Mouse (Mus musculus) embryonic facial prominence, embryonic 14.5 days (tissue): Measurements from ENCODE around the gene Myo10. TPM values are rescaled to one million over a fixed set of nuclear protein-coding genes. Genes with fewer than 3 reads are reported as not detected.

Experiments
- ATAC-seq: fragments of 200-750 bp; cut with Nextera tagmentation; 2 replicates; pipeline ENCODE4 v1.8.0; 2017; ENCODE audit warnings: low read depth, moderate number of reproducible peaks, moderate TSS enrichment
- DNase-seq: peaks from one replicate; pipeline ENCODE4 v3.0.0-alpha.2; 2015; ENCODE audit warnings: low spot score
- H3K27ac ChIP-seq: fragments of 300-500 bp; sonication (generic); replicated peaks from 2 replicates; pipeline ENCODE4 v1.5.1; 2014; ENCODE audit warnings: low read depth, mild to moderate bottlenecking, low read length, moderate library complexity
- H3K27me3 ChIP-seq: fragments of 300-500 bp; sonication (generic); replicated peaks from 2 replicates; pipeline ENCODE4 v1.6.1; 2014; ENCODE audit warnings: low read length; ENCODE audit not compliant: control insufficient read depth, insufficient read depth
- H3K36me3 ChIP-seq: fragments of 300-500 bp; sonication (generic); 2 replicates; pipeline ENCODE4 v1.6.1; 2014; ENCODE audit warnings: low read length, mixed read lengths; ENCODE audit not compliant: control insufficient read depth, insufficient read depth
- H3K4me1 ChIP-seq: fragments of 300-500 bp; sonication (generic); 2 replicates; pipeline ENCODE4 v1.6.1; 2014; ENCODE audit warnings: antibody characterized with exemption, low read length; ENCODE audit not compliant: control insufficient read depth, insufficient read depth
- H3K4me2 ChIP-seq: fragments of 300-500 bp; sonication (generic); 2 replicates; pipeline ENCODE4 v1.6.1; 2014; ENCODE audit warnings: low read depth, mild to moderate bottlenecking, low read length, moderate library complexity, mixed read lengths
- H3K4me3 ChIP-seq: fragments of 300-500 bp; sonication (generic); 2 replicates; pipeline ENCODE4 v1.5.1; 2014; ENCODE audit warnings: low read depth, mild to moderate bottlenecking, low read length
- H3K9ac ChIP-seq: fragments of 300-500 bp; sonication (generic); 2 replicates; pipeline ENCODE4 v1.6.1; 2014; ENCODE audit warnings: low read depth, mild to moderate bottlenecking, low read length, moderate library complexity, mixed read lengths
- H3K9me3 ChIP-seq: fragments of 300-500 bp; sonication (generic); 2 replicates; pipeline ENCODE4 v1.6.1; 2016; ENCODE audit warnings: low read length; ENCODE audit not compliant: control insufficient read depth
- WGBS: fragments of 180-500 bp; shearing (Covaris S2); extraction: QIAGEN DNeasy Blood & Tissue Kit; methylation state at CpG from one replicate; pipeline ENCODE4 v1.1.7; 2014; 5-methylcytosine and 5-hydroxymethylcytosine counted together
- polyA plus RNA-seq: library from polyadenylated mRNA; unstranded; fragments of >200 nt; fragmentation: Nextera tagmentation; extraction: Ambion mirVana; gene quantifications from 2 replicates; pipeline ENCODE4 v1.2.1, GENCODE M21; 2014

Myo10 gene
- polyA plus RNA-seq, 1 experiment from 2014 or later = 41.8 TPM

GRCm38 (mm10) chr15:25844771-25845170, 222.4 kb downstream of the Myo10 start:
- Histone ChIP-seq H3K4me1 (peaks cover 5% of the 10 kb centered on the region; the same call in 1 of the 2 replicates), H3K9me3 (no peaks in the 10 kb centered on the region), H3K9ac (no peak overlapping the region), H3K4me3 (no peak overlapping the region), H3K27me3 (peaks cover 17% of the 10 kb centered on the region), H3K4me2 (peak overlapping the region; percentile 92; the same call in 1 of the 2 replicates), H3K36me3 (no peaks in the 10 kb centered on the region), H3K27ac (no peak overlapping the region)
- no peak for ATAC-seq
- no peak for DNase-seq
- WGBS = 38% methylated on average over 4 of the region's 4 CpGs

DNA sequence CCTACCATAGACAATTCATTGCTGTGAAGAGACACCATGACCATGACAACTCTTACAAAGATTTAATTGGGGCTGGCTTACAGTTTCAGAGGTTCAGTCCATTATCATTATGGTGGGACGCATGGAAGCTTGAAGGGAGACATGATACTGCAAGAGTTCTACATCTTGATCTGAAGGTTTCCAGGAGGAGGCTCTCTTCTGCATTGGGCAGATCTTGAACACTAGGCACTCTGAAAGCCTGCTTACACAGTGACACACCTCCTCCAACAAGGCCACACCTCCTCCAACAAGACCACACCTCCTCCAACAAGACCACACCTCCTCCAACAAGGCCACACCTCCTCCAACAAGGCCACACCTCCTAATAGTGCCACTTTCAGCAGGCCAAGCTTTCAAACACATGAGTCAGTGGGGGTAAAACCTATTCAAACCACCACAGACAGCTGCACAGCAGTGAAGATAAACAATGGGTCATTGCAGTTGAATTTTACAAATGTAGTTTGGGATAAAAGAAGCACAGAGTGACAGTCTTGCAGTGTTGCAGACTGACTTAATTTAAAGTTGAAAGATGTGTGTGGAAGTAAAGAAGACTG, 225.3 kb downstream of the Myo10 start:
- no peak for ATAC-seq
- no peaks in the 10 kb centered on the region for H3K36me3 ChIP-seq
- no peak overlapping the region for H3K4me3 ChIP-seq
- H3K27me3 ChIP-seq = peaks cover 3% of the 10 kb centered on the region
- H3K4me1 ChIP-seq = peaks cover 2% of the 10 kb centered on the region; the same call in 1 of the 2 replicates
- H3K9ac ChIP-seq = no peak overlapping the region
- WGBS = 70% methylated on average over 1 of the region's 1 CpGs
- H3K27ac ChIP-seq = no peak overlapping the region
- no peak for DNase-seq
- no peaks in the 10 kb centered on the region for H3K9me3 ChIP-seq
- H3K4me2 ChIP-seq = no peak overlapping the region

GRCm38 (mm10) chr15:25850552-25850951, 228.2 kb downstream of the Myo10 start:
- Histone ChIP-seq H3K4me1 (0 out of 2 replicates have a peak, but pooled peaks cover 4% of the 10 kb centered on the region), H3K4me2 (no peak overlapping the region)

GRCm38 (mm10) chr15:25854270-25854904, 232.1 kb downstream of the Myo10 start:
- Histone ChIP-seq H3K4me3 (no peak overlapping the region), H3K36me3 (no peaks in the 10 kb centered on the region), H3K27ac (no peak overlapping the region), H3K4me1 (0 out of 2 replicates have a peak, but pooled peaks cover 4% of the 10 kb centered on the region), H3K9me3 (no peaks in the 10 kb centered on the region), H3K27me3 (no peaks in the 10 kb centered on the region), H3K4me2 (peak overlapping the region; percentile 41), H3K9ac (peak overlapping the region; percentile 19; the same call in 1 of the 2 replicates)
- ATAC-seq = peak; percentile 48; the same call in 1 of the 2 replicates
- WGBS = 33% methylated on average over 18 of the region's 18 CpGs
- DNase-seq = no peak

More at GRCm38 (mm10) chr15:25850552-25850951, 228.2 kb downstream of the Myo10 start:
- Histone ChIP-seq H3K4me3 (no peak overlapping the region), H3K27ac (no peak overlapping the region), H3K9ac (no peak overlapping the region), H3K9me3 (no peaks in the 10 kb centered on the region), H3K27me3 (no peaks in the 10 kb centered on the region), H3K36me3 (no peaks in the 10 kb centered on the region)
- ATAC-seq (no peak), DNase-seq (no peak)
- WGBS = 66% methylated on average over 11 of the region's 11 CpGs

DNA sequence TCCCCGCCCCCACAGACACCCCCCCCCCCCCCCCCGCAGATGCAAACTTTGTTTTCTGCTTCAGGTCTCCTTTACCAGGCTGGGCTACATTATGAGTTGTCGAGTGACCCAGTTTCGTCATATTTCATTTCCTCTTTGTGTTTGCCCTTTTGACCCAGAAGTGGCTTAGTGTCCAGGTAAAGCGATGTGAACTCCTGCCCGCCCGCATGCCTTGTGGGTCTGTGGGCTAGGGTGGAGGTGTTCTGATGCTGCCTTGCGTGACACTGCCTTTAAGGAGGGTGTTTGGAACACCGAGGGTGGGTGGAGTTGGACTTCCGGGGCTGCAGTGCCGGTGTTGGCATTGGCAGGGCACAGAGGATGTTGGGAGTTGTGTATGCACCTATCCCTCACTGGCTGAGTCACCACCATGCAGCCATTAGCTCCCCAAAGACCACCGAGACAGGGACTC, 236.3 kb downstream of the Myo10 start:
- H3K27ac ChIP-seq = no peak overlapping the region
- ATAC-seq = no peak; the same call in 1 of the 2 replicates
- H3K4me2 ChIP-seq = no peak overlapping the region
- no peak overlapping the region for H3K9ac ChIP-seq
- WGBS = 66% methylated on average over 10 of the region's 12 CpGs
- H3K4me3 ChIP-seq = no peak overlapping the region
- H3K36me3 ChIP-seq = no peaks in the 10 kb centered on the region
- no peak for DNase-seq
- H3K4me1 ChIP-seq = 0 out of 2 replicates have a peak, but pooled peaks cover 4% of the 10 kb centered on the region
- H3K27me3 ChIP-seq = no peaks in the 10 kb centered on the region
- no peaks in the 10 kb centered on the region for H3K9me3 ChIP-seq

DNA sequence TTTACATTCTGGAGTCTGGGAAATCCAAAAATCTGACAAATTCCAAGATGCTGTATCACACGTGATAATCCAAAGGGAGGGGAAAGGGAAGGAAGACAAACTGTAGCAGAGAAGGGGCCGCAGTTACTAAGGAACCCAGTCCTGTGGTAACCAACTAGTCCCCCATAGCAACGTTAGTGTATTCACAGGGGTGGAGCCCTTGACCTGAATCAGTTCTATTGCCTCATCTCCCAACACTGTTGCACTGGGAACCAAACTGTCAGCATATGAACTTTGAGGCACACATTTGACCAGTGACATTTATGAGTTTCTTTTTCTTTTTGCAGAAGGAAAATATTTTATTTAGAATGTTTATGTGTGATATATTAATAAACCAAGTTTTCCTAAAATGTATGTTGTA, 237.1 kb downstream of the Myo10 start:
- DNase-seq (no peak), ATAC-seq (no peak)
- no peak overlapping the region for H3K4me3 ChIP-seq
- no peak overlapping the region for H3K27ac ChIP-seq
- H3K27me3 ChIP-seq = no peaks in the 10 kb centered on the region
- no peaks in the 10 kb centered on the region for H3K9me3 ChIP-seq
- WGBS = 53% methylated on average over 3 of the region's 3 CpGs
- no peaks in the 10 kb centered on the region for H3K4me1 ChIP-seq
- no peaks in the 10 kb centered on the region for H3K36me3 ChIP-seq
- H3K4me2 ChIP-seq = no peak overlapping the region
- no peak overlapping the region for H3K9ac ChIP-seq

- Histone ChIP-seq H3K9ac (no peak overlapping the region), H3K27ac (no peak overlapping the region), H3K4me3 (no peak overlapping the region), H3K27me3 (no peaks in the 10 kb centered on the region), H3K4me2 (no peak overlapping the region), H3K36me3 (no peaks in the 10 kb centered on the region), H3K9me3 (no peaks in the 10 kb centered on the region), H3K4me1 (no peaks in the 10 kb centered on the region)
- DNase-seq (no peak), ATAC-seq (no peak)
- 90% methylated on average over 7 of the region's 7 CpGs for WGBS
These were observed 239.6 kb downstream of the Myo10 start for GRCm38 (mm10) chr15:25861900-25862299.
